Mouse (Mus musculus): ENCODE measurements around the gene Pirt. TPM values are rescaled to one million over a fixed set of nuclear protein-coding genes. Genes with fewer than 3 reads are reported as not detected.

Pirt gene
- total RNA-seq, 4 experiments from 2014 or later = 1.8 to 3.4 (median 2.3) TPM

DNA sequence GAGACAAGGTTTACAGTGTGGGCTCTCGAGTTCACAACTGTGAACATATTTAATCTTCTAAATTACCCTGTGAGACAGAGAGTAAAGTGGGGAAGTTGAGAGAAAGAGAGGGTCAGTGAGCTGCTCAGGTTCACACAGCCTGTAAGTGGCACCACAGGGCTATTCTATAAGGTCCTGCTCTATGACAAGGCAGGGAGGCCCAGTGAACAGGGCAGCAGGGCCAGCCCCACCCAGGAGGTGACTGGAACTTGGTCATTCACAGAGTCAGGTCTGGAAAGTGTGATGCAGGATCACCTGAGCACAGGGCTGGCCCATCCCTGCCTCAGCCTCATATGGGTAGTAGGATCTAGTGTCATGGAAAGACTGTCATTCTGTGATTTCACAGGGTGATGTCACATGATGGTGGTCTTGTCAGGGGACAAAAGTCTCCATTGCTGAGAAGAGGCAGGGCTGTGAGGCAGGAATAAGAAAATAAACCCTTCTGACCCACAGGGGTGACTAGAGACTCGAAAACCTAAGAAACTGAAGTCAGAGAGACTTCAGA is 33.5 kb downstream of the Pirt start:
- no peak for DNase-seq (ENCODE audit: low spot score in 2 of 2)

DNA sequence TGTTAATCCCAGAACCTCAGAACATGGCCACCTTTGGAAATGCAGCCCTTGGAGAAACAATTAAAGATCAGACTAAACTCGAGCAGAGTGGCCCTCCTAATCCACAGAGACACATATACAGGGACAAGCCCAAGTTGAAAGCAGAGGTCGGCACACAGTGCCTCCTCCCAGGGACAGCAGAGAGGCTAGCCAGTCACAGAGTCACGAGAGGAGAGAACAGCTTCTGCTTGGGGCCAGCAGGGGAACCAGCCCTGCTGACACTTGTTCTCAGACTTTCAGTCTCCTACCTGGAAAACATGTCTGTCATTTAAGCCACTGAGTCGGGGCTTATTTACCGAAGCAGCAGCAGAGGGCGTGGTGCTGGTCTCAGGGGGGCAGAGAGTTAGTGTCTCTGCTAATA is 34.7 kb downstream of the Pirt start:
- DNase-seq (ENCODE audit: low spot score in 2 of 2) = no peak

DNA sequence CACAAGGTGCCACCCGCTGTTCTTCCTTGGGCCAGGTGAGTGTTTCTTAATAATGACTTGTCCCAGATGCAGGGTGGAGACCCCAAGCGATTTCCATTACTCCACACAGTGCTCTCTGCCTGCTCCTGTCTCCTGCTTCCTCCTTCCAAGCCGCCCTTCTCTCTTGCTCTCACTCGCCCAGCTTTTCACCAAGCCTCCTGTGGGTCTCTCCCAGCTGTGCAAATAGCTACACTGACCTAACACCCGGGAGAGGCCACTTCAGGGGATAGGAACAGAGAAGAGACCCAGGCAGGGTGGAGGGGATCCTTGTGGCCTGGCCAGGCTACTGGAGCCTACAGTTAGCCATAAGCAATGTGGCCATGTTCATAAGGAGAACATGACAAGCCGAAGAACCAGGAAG is 35.1 kb downstream of the Pirt start:
- DNase-seq (ENCODE audit: low spot score in 2 of 2) = no peak

DNA sequence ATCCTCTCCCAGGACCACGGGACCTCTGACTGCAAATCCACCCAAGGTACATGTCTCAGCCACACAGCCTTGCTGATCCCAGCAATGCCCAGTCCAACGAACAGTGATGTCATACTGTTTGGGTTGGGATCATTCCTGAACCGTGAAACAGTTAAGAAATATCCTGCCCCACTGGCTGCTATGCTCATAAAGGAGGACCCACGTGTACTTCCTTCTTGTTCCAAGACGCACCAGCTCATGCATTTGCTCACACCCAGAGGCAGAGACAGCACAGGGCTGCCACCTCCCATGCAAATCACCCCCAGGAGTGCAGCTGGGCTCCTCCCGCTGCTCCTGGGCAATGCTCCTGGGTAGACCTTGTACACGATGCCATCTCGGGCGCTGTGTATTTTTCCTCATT is 44.5 kb downstream of the Pirt start, which contains the start of gene Tmem238l:
TSS of gene Tmem238l (plus strand) at position 336 of the 400 bp plus-strand sequence.
- no peak for DNase-seq (ENCODE audit: low spot score in 2 of 2)

DNA sequence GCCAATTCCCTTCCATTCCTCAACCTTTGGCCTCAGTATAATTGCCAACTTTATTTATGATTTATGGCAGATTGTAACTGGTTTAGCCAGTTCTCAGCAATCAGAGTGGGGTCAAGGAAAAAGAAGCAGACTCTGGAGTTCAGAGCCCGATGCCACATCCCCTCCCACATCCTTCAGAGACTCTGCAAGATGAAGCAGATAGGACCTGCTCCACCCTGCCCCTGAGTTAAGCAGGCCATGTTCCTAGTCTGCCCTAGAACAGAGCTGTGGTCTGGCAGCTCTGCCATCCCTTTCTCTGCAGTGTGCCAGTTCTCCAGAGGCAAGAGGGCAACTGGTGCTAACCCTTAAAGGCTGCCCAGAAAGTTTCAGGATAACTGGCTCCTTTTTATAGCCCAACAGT is 49.0 kb downstream of the Pirt start:
- DNase-seq (ENCODE audit: low spot score in 2 of 2) = no peak

DNA sequence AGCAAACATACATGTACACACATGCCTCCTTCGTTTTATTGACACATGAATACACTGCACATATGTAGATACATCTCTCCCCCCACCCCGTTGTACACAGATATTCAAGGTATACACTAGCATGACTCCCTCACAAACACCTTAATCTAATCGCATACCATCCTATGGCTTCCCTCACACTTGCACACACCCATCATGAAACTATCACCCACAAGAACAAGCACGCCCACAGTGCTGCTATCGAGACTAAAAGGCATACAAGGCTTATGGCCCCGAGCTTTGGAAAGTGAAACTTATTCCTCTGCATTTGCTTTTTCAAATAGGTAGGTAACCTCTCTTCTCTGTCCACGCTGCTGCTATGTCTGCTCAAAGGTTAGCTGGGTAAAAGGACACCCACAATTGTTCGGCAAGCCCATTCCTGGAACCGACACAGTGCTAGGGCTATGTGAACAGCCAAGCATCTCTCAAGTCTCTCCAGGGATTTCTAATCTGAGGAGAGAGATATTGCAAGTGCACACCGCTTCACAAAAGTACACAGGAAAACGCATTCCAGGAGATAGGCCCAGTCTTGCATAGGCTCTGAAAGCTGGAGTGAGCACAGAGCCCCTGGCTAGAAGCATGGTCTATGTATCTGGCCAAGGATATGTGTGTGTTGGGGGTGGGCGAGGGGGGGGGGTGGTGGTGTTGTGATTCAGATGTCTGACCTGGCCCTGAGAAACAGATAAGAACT is 49.8 kb downstream of the Pirt start:
- no peak for DNase-seq (ENCODE audit: low spot score in 2 of 2)

DNA sequence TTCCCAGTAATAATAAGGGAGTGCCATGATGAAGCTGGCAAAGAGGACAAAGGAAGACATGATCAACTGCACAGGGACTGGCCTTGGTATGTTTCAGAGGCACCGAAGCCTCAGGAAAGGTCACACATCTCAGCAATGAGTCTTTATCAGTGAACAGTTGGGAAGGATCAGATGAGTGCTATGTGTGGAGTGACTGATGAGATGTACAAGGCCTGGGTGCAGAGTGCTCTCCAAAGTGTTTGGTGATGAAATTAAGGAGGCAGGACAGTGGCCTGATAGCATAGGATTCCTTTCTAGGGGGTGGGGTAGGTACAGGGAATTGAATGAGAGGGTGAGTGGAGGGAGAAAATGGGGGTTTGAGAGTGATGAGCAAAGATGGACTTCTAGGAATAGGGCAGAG is 51.7 kb downstream of the Pirt start:
- DNase-seq (ENCODE audit: low spot score in 2 of 2) = no peak

DNA sequence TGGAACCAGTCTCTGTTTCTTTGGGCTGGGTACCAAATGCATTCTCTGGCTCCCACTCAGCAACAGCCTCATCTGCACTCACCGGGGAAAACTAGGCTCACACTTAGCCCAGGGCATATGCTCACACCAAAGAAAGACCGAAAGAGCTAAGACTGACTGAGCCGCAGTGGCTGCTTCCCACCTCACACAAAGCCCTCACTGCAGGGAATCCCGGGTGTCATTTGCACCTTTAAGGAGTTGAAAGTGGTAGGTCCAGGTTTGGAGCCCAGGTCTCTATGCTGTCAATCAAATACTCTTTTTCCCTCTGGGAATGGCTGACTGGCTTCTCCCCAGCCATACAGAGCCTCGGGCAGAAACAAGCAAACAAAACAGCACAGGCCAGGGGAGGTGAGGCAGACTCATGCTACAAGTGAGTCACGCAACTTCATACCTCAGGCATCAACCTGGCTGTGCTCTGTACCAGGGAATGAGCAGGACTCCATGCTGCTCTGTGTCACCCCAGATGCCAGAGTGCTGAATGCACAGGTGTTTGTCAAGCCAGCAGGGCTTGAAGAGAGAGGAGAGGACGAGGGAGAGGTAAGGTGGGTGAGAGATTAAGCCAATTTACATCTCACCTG is 54.8 kb downstream of the Pirt start:
- no peak for DNase-seq (ENCODE audit: low spot score in 2 of 2)

DNA sequence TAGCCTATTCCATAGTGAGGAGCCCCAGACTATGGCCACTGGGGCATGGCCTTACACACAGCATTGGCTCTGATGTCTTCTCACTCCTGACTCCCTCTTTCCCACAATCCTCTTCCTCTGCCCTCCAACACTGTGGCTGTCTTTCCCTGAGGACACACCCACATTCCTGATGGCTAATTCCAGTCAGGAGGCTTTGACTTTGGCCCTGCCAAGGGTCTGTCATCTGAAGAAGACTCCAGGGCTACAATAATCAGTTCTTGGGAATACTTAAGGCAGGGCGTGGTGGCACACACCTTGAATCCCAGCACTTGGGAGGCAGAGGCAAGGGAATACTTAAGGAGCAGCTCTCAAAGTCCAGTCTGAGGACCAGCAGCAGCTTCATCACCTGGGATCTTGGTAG is 56.8 kb downstream of the Pirt start:
- DNase-seq (ENCODE audit: low spot score in 2 of 2) = no peak

DNA sequence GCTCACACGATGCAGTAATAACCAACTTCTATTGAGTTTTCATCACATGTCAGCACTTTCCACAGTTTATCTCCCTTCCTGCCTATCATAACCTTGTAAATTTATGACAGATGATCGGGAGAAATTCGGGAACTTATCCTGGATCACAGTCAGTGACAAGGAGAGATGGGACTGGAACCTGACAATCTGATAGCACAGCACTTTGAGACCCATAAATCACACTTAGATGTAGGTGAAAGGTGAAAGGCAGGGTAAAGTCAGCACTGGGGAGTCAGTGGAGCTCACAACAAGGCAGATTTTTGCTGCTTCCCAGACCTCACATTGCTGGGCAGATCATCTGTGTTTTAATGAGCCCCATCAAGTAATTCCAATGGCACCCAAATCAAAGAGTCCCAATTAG is 61.7 kb downstream of the Pirt start:
- no peak for DNase-seq (ENCODE audit: low spot score in 2 of 2)

DNA sequence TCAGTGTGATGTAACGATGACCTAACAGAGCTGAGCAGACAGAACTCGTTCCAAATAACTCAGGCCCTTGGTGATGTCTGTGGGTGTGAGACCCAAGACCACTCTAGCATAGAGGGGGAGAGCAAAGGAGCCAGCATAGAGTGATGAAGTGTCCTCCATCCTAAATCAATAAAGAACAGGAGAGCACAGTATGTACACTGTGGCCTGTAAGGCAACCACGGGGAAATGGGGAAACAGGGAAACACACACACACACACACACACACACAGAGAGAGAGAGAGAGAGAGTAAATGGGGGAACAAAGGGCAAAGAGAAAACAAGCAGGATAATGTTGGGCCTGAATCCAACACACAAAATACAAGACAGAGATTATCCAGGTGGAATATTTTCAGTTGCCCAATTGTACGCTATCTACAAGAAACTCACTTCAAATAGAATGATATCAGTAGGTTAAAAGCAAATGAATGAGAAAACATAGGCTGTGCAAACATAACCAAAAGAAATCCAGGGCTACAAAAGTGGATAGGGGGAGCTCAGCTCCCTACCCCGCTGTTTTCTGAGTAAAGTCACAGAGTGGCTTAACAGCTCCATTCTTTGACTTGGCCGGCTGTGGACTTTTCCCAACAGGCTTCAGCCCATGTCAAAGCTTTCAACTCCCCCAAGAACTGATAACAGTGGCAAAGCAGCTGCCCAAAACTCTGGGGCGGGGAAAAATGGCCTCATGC is 64.0 kb downstream of the Pirt start:
- no peak for DNase-seq (ENCODE audit: low spot score in 2 of 2)

Other genes with a start within 250 kb of the Pirt start
- not detected for gene Tmem238l, start 44.7 kb downstream of the Pirt start, total RNA-seq (2022)
- gene Tmem220, start 113.2 kb downstream of the Pirt start, total RNA-seq (2022) = 1 to 10 TPM in 2 of 4 experiments, under 1 TPM in 2; 0.45 to 1.4 (median 0.96) TPM
- 10 to 100 TPM; 24.0 to 31.6 (median 29.5) TPM for gene Adprm, start 140.6 kb downstream of the Pirt start, total RNA-seq (2022)
- gene Sco1, start 140.7 kb downstream of the Pirt start, total RNA-seq (2022) = 10 to 100 TPM in 1 of 4 experiments, 1 to 10 TPM in 3; 8.0 to 11.0 (median 9.7) TPM
- 1 to 10 TPM in 1 of 4 experiments, under 1 TPM in 3; 0.50 to 1.1 (median 0.81) TPM for gene Myh3, start 166.3 kb downstream of the Pirt start, total RNA-seq (2022)